Mouse (Mus musculus): ENCODE data around the gene Cox7c.
"Not testable (repeated sequence)": the region's sequence is repeated elsewhere in the genome, so short reads cannot be mapped to it uniquely, and the experiment has no call there.

Gene Cox7c

DNA sequence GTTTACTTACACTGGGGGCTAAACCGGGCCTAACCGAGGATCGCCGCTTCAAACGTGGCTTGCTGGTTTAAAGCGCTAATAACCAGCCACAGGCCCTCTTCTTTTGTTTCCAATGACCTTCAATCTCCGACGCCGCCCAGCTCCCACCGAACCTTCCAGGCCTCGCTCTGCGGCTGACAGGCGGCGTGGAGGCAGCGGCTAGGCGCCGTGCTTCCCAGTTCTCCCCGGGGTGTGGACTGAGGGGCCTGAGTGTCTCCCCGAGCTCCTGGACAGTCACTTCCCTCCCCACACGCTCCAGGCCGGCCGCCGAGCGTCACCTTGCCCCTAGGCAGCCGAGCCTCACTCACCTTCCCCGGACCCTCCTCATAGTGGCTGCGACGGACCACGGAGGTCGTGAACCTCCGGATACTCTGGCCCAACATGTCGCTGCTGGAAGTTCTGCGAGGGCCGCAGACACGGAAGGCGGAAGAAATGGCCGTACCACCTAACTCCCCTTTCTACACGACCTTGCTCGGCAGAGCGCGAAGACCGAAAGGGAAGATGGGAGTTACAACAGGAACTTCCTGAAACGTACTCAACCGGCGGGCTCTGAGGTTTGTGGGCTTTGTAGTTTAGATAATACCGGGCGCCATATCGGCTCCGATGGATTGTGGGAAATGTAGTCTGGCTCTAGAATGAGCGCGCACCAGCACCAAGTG is at the start of gene Cox7c:
Gene Cox7c (minus strand): TSS at position 651 of the 698 bp plus-strand sequence.
- DNase-seq (ENCODE audit: low read depth, low spot score), result peak; percentile 97

DNA sequence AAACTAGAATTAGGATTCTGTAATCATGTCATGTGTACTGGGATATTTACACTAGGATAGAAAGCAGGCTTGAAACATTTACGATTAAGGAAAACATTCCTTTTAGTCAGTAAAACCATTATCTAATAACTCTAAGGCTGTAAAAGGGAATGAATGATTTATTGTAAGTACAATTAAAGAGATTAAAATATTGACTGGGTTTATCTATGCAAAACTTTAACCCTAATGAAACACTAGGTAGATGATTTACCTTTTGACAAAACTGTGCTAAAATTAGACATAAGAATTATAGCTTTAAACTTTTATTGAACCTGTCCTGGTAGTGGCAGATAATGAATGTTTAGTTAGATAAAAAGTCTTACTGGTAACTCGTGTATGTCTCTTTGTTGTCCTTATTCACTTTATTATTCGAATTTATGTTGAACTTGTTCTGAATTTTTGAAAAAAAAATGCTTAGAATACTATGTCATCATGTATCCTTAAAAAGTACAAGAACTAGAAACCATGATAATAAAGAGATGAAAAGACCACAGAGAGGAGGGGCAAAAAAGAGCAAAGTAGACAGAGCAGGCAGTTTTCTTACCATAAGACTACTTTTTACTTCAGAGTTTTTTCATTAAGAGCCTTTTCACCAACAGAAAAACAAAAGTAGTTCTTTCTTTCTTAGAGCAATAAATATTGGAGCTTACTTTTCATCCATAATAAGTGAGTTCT is 21.5 kb upstream of the Cox7c start:
- no peak for DNase-seq (ENCODE audit: low read depth, low spot score)

DNA sequence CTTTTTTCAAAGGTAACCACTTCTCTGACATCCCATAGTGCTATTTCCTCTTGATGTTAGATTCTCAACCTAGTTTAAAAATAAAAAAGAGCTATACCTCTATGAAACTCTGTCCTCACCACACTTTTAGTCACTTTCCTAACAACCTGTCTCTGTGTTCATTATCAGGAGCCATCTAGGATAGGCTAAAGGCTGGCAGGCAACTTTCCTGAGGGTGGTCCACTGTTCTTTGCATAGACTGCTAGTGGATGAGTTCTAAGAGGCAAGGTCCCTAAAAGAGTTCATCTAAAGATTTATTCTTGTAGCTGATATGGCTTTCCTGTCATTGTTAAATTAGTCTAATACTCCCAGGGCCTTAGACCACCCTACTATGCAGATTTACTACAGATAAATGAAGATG is 20.8 kb upstream of the Cox7c start:
- DNase-seq (ENCODE audit: low read depth, low spot score), result no peak

- not testable (repeated sequence) for DNase-seq (ENCODE audit: low read depth, low spot score)
These were observed 7.4 kb upstream of the Cox7c start for GRCm38 (mm10) chr13:86054091-86054490.

DNA sequence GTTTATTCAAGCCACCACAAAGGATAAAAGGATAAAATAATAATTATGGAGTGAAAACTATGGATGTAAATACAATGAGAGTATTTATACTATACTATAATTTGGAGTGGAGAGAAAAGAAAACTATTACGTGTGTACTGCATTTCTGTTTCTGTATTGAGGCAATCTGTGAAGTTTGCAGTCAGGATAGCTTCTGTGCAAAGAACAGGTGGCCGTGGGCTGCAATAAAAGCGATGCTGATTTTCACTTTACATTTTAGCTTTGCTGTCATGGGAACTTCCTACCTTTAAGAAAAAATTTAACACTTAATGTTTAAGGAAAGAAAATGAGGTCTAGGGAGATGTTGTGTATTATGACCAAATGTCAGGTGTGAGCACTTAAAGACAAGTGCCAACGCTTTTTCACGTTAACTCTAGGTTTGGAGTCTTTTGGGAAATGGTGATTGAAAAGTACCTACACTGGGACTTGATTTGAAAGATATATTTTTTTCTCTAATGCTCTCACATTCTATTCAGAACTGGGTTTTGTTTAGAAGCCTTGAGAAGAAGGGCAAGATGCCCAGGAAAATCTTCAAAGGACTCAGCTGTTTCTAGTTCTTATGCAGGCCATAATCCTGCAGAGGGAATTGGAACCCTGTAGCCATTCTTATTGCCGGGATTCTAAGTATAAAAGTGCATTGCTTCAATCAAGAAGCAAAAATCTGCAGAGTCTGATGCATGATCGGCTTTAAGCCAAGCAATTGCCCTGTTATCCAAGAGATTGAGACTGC is 41.6 kb downstream of the Cox7c start:
- peak; percentile 55 for DNase-seq (ENCODE audit: low read depth, low spot score)
